Mouse (Mus musculus): ENCODE results near the gene Hdx.

DNA sequence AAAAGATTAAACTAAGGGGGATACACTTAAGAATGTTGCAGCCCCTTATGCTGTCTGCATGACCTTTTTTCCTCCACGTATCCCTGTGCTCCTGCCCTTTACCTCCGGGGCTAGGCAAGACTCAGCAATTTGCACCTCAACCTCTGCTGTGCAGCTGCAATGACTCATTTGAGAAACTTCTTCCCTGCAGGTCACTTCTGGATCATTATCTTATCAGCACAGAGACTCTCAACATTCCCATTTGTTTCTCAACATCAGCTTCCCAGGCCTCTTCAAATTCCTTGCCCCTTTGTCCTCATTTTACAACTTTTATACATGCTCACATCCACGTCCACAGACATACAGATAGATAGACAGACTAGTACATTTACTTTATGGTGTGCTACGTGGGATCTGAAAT lies 51.9 kb downstream of the Hdx start:
- no peak for TF ChIP-seq CTCF (IDR thresholded peaks at IDR 0.05; ENCODE audit: borderline replicate concordance, insufficient read depth, low read length)
- no peak for TF ChIP-seq POLR2A (IDR thresholded peaks at IDR 0.05; ENCODE audit: low read depth, low read length)
